Mouse (Mus musculus) 3T3-L1 (cell line): ENCODE results near the gene Cwc25.
"Not testable (repeated sequence)": the region's sequence is repeated elsewhere in the genome, so short reads cannot be mapped to it uniquely, and the experiment has no call there.

Source experiments
- DNase-seq: peaks from one replicate; pipeline ENCODE4 v3.0.0-alpha.2; 2015; ENCODE audit warnings: low read depth, low spot score

The Cwc25 gene

DNA sequence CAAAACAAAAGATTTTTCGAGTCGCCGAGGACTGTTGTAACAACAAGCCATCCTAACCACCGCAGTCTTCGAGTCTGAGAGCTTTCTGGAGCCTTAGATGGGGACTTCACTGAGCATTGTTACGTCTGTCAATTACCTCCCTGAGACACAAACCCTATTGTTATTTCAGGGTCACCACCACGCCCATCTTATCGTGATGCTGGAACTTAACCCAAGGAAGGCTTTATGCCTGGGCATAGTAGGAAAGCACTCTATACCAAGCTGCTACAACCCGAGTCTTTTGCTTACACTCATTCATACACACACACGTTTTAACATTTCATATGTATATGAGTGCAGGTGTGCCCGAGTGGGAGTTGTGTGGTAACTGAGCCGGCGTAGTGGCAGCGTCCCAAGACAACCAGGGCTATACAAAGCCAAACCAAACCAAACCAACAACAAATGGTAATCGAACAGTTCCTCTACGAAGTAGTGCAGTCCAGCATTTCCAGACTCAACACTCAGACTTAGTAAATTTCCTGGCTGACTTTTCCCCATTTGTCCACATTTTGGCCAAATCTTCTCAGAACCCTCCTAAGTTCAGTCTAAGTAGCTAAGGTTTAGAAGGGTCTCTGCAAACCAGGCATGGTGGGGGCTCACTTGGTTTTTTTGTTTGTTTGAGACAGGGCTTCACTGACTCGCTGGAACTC lies 9.6 kb upstream of the Cwc25 start, which contains the start of gene 1700001P01Rik:
TSS of gene 1700001P01Rik (minus strand) at position 111 of the 689 bp plus-strand sequence.
- DNase-seq, result no peak

DNA sequence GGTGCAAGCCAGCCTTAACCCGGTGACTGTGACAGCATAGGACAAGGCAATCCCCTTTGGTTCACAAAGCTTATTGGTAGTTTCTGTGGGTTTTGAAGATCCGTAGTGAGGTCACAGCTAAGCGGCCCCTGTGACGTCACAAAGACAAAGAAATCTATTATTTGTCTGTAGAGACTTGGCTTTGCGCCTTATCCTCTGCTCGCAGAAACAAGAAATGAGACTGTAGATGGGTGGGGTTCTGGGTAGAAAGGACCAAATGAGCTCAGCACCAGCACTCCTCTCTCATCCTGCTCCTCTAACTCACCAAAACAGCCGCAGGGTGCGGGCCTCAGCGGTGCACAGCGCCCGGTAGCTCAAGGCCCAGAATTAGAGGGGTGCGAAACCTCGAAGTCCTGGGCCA lies 8.8 kb upstream of the Cwc25 start:
- DNase-seq, result no peak

DNA sequence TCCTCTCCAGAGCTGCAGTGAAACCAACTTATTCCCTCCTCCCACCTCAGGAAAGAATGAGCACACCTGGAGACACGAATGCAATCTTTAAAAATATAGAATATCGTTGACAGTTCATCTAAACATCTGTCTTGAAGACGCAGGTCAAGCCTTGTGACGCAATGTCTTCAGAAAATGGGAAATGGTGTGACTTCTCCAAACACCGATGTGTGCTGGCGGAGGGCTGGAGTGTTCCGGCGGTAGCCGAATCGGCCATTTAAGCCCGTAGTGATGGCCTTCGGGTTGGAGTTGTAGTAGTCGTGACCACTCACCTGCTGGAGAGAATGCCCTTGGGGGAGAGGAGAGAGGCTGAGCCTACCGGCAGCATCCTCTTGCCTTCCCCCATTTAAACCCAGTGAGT lies 5.1 kb upstream of the Cwc25 start:
- no peak for DNase-seq

DNA sequence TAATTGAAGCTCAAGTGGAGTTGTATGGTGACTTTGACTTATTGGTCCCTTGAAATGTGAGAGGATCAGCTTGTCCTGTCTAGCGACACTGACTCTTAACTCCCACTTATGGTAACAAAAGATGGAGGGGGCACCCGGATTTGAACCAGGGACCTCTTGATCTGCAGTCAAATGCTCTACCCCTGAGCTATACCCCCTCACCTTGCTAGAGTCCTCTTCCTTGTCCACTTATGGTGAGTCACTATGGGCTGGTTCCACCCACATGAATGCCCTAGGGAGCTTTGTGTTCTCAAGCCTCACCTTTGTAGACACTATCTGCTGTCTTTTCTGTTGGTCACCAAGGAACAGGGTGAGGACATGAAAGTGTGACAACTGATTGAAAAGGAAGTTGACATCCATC lies 3.3 kb upstream of the Cwc25 start:
- peak; percentile 50 for DNase-seq

DNA sequence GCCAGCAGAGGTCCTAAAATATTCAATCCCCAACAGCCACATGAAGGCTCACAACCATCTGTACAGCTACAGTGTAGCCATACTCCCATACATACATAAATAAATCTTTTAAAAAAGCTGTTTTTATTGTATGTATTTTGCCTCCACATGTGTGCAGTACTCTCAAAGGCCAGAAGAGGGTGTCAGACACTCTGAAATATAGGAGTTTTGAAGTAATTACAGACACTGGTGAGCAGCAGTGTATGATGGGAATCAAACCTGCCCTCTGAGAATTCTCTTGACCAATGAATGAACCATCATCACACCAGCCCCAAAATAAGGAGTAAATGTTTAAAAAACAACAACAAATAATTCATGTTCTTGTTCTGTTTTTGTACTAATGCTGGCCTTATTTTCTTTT lies 4.7 kb downstream of the Cwc25 start:
- DNase-seq, result no peak

DNA sequence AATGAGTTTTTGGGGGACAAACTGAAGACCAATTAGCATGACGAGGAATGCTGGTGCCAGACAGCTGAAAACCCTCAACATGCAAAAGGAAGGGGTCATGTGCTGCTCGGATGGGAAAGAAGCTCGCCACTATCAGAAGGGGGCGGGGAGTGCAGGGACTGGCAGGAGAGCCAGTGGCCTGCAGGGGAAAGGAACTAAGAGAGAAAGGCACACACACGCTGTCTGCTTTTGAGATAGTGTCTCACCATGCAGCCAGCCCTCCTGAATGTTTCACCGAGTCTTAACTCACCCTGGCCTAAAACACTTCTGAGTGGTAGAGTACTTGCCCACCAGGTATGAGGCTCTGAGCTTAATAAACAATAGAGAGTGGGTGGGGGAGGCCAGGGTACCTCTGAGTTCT lies 7.4 kb downstream of the Cwc25 start:
- no peak for DNase-seq

DNA sequence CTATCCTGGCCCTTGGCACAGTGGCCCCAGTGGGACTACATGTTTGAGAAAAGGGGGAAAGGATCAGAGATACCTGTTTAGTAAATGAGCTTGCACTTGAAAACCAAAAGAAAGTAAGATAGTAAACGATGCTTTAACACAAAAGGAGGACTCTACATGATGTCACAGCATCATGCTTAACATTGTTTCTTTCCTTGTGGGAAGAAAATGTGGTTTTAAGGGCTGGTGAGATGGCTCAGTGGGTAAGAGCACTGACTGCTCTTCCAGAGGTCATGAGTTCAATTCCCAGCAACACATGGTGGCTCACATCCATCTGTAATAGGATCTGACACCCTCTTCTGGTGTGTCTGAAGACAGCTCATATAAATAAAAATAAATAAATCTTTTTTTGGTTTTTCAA lies 8.2 kb downstream of the Cwc25 start:
- no peak for DNase-seq

DNA sequence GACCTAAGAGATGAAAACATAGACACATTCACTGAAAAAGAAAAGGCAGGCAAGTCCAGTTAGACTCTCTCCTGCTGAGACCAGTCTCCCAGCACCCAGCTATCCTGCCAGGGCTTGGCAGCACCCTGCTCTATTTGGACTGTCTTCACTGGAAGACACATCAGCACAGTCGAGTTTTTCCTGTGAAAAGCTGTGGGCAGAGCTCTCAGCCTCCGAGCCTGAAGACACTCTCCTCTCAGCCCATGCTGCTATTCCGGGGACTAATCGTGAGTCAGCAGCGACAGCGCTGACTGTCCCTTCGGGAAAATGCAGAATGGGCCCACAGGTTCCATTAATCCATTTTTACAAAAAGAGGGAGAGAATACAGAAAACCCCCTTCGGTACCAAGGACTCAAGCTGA lies 13.1 kb downstream of the Cwc25 start:
- DNase-seq, result no peak

DNA sequence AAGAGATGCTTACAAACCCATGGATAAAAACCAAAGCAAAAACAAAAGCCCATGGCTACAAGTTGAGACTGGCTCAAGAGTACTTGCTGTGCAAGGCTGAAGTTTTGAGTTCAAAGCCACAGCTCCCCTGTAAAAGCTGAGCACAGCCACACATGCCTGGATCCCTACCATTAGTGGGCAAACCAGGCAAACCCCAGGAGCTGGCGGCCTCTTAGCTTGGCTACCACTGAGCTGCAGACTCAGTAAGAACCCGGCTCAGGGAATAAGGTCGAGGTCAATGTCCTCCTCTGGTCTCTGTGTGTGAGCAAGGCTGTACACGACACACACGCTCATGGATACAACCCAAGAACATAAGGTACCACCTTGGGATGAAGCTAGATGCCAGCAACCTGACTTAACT lies 17.9 kb downstream of the Cwc25 start:
- no peak for DNase-seq

DNA sequence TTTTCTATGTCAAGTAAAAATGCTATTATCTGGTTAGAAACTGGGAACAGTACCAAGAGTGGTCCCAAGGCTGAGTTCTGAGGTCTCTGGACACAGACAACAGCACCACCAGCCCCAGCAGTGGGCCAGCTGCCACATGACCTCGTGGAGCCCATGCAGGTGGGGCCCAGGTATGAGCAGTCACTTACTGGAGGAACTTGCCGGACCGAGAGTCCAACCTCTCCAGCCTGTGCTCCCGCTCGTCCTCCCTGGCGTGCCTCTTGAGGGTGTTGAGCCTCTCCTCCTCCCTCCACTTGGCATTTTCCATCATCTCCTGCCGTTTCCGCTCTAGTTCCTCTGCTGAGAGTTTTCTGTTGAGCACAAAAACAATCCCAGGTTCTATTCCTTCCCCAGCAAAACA lies 18.6 kb downstream of the Cwc25 start:
- no peak for DNase-seq

DNA sequence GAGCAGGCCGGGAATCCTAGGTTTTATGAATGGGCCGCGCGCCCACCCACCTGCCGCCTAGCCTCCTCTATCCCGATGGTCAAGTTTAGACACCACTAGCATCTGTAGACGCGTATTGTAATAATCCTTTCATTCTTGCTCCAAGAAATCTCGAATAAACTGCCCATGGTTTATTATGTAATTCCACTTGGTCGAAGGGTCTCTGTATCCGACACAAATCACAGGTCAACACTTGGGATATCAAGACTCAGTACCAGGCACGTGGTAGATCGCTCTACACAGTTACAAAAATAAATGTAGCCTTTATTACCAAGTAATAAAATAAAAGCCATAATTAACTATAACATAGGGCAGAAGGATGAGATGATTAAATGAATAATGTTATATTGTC lies 21.0 kb downstream of the Cwc25 start:
- DNase-seq, result no peak

DNA sequence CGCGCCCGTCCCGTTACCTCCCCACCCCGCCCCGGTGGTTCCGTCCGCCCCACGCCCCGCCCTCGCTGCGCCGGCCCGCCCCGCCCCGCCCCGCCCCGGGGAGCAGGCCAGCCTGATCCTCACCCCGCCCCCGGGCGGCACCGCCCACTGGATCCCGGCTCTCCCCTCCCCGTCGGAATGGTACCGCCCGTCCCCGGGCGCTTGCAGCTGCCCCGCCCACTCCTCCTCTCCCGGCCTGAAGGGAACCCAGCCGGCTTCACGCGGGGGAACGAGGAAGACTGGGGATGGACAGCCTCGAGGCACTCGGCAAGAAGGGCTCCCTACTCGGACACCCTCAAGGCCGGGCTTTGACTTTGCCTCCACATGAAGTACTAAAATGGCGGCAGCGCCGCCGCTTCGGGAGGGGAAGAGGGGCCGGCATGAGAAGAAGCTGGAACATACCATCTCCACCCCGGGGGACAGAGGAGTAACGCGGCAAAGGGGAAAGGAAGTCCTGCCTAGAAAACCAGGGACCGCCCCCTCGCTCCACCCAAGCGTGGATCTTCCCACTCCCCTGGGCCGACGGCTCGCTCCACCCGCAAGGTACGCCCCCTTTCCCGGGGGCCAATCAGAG lies 21.5 kb downstream of the Cwc25 start:
- DNase-seq, result peak; percentile 100

DNA sequence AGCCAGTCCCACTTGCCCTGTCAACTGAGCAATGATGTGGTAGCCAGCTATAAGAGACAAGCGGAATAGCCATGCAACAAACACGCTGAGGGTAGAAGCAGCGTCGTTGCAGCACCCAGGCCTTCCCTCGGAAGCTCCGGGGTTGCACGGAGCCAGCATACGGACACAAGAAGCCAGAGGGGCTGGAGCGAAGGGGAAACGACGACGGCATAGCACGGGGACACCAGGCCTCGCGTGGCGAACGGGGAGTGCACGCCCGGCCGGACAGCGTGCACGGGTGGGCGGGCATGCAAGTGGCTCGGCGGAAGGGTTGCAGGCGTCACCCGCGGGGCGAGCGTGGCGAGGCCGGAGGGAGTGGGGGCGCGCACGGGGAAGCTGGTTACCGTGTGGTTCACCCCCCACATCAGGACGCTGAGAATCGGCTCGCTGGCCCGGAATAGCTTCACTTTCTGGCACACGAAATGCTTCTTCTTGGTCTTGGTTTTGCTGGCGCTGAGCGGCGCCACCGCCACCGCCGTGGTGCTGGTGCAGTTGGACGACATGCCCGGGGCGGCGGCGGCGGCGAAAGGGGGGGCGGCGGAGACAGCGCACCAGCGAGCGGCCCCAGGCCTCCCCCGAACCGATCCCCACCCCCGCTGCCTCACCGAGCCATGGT lies 22.2 kb downstream of the Cwc25 start, which contains the start of gene Pip4k2b:
TSS of gene Pip4k2b (minus strand) at position 642 of the 655 bp plus-strand sequence.
- DNase-seq, result peak; percentile 43

DNA sequence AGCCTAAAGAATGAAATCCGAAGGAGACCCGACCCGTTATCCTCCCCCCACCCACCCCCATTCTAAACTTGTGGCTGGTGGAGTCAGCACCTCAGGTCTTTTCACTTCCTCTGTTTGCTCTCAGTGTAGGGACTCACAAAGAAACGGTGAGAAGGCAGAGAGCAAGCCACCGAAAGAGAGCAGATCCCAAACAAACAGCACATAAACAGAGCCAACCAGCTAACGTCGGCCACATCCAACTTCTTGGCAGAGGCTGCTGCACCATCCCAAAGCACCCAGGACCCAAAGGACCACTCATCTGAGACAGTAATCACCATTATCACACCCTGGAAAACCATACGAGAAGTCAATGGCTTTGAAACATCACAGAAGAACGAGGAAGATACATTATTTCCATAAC lies 22.9 kb downstream of the Cwc25 start:
- DNase-seq, result no peak

DNA sequence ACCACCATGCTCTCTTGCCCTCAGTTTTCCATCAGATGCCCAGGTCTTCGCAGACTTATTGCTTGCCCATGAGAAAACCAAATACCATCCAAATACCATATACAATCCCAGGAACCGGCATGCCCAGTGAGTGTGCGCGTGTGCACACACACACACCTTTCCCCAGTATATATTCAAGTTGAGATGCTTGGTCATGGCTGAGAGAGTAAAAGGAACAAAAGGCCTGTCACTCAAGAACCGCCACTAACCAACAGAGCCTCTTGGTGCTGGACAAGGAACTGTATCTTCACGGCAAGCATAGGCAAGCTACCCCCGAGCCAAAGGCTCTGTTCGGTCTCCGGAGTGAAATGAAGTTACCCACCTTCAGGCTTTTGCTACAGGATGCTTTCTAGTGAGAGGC lies 23.8 kb downstream of the Cwc25 start:
- DNase-seq, result no peak

DNA sequence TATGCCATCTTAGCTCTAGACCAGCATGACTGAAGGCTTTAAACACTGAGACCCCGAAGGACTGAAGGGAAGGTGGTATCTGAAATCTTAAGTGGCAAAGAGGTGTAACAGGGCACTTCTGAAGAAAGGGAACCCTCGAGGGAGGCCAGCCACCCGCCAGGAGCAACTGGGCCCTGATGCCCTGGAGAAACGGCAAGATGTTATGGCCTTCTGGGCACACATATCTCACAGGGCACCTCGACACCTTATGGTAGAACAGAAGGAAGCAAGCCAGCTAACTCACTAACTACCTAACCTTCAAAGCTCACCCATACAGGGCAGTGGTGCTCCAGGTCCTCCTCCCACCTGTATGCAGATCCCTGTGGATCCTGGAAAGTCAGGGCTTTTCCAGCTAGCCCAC lies 24.2 kb downstream of the Cwc25 start:
- DNase-seq, result no peak

DNA sequence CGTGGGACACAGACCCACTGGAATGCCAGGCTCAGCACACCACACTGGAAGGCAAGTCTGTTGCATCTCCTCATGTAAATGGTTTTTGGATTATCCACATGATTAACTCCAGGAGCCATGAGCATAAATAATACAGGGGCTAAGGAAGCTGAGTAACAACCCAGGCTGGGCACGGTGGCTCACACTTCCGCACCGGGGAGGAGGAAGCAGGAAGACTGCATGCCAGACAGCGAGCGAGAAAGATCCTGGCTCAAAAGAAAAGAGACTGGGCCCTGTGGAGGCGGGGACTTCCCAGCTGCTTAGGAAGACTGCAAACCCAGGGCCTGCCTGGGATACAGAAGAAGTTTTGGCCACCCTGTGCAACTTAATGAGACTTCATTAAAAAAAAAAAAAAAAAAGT lies 26.2 kb downstream of the Cwc25 start:
- DNase-seq, result no peak

DNA sequence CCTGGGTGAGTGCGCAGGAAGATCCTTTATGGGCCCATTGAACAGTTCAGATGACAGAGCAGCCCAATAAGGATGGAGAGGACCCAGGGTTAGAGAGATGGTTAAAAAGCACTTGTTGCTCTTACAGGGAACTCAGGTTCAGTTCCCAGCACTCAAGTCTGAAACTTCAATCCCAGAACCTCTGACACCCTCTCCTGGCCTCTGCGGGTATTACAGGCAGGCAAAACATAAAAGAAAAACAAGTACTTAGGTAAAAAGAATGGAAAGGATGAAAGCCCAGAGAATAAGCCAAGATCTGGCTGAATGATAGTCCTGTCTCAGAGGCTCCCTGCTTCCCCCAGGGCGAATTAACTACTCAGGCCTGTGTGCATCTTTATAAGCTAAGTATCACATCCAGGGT lies 27.2 kb downstream of the Cwc25 start:
- DNase-seq, result peak; percentile 37

DNA sequence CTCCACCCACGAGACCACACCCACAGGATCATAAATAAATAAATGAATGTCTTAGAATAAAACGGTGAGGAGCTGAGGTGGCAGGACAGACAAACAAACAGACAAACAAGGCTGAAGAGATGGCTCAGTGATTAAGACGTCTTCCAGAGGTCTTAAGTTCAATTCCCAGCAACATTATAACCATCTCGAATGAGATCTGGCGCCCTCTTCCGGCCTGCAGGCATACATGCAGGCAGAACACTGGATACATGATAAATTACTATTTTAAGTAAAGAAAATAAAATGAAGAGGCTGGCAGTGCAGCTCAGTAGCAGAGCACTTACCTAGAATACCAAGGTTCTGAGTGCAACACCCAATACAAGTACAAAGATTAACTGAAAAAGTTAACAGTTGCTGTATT lies 27.7 kb downstream of the Cwc25 start:
- peak; percentile 37 for DNase-seq

DNA sequence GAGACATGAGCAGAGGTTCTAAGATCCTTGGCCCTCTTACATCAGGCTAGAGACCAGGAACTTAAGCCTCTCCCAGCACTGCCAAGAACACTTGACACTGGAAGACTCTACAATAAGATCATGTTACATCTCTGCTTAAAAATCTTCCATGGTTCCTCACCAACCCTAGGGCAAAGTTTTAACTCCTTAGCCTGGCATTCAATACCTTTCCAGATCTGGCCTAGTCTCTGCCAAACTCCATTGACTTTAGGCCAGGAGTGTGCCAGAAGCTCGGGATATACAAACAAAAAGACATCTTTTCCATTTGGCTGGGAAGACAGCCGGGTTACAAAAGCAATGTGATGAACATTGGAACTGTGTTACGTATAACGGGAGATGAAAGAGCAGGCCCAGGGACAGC lies 28.8 kb downstream of the Cwc25 start:
- DNase-seq, result peak; percentile 66

DNA sequence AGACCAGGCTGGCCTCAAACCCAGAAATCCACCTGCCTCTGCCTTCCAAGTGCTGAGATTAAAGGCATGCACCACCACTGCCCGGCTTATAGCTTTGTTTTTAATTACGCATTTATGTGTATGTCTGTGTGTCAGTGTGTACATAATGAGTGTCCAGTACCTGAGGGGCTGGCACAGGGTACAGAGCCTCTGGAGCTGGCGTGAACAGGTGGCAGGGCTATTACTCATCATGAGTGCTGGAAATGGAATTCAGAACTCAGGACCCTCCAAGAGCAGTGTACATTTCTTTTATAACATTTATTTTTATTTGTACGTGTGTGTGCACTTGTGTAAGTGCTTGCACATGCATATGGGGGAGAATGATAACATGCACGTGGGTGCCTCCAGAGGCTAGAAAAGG lies 29.7 kb downstream of the Cwc25 start:
- DNase-seq, result no peak

DNA sequence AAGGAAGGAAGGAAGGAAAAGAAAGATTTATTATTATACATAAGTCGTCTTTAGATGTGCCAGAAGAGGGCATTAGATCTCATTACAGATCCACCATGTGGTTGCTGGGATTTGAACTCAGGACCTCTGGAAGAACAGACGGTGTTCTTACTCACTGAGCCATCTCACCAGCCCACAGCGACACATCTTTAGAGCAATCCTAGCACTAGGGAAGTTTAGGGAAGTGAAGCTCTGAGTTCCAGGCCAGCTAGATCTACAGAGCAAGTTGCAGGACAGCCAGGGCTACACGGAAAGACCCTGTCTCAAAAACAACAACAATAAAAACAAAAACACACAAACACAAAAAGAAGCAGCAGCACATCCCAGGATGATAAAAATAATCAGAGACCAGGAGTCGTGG lies 31.5 kb downstream of the Cwc25 start:
- not testable (repeated sequence) for DNase-seq

DNA sequence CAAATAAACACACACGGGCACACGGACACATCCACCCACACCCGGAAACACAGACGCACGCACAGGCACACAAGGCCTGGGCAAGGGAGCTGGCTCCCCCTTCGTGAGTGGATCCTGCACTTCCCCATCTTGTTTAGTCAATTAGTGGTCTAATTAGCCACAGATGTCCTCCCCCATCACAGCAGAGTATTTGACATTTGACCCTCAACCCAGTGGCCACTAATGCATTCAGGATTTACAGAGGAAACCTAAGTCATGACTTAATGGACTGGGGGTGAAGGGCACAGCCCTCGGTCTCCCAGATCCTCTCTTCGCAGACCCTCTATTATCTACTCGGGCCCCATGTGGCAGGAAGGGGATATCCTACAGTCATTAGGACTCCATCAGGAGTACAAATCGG lies 32.7 kb downstream of the Cwc25 start:
- DNase-seq, result no peak
